Mouse (Mus musculus) forebrain, embryonic 10.5 days (tissue): ENCODE results near the gene Rab40c. TPM values are rescaled to one million over a fixed set of nuclear protein-coding genes. Genes with fewer than 3 reads are reported as not detected.

ENCODE experiments used
- DNase-seq: peaks from one replicate; pipeline ENCODE4 v3.0.0-alpha.2; 2017; ENCODE audit warnings: low spot score; ENCODE audit errors: extremely low spot score
- H3K27ac ChIP-seq: fragments of 300-500 bp; sonication (generic); 2 replicates; pipeline ENCODE4 v1.5.1; 2016; ENCODE audit warnings: mild to moderate bottlenecking
- H3K27me3 ChIP-seq: fragments of 300-500 bp; sonication (generic); 2 replicates; pipeline ENCODE4 v1.6.1; 2016; ENCODE audit warnings: mild to moderate bottlenecking; ENCODE audit not compliant: poor library complexity, severe bottlenecking
- H3K36me3 ChIP-seq: fragments of 300-500 bp; sonication (generic); replicated peaks from 2 replicates; pipeline ENCODE4 v1.6.1; 2016; ENCODE audit warnings: mild to moderate bottlenecking, moderate library complexity
- H3K4me1 ChIP-seq: fragments of 300-500 bp; sonication (generic); 2 replicates; pipeline ENCODE4 v1.6.1; 2016
- H3K4me3 ChIP-seq: fragments of 300-500 bp; sonication (generic); 2 replicates; pipeline ENCODE4 v1.5.1; 2016; ENCODE audit warnings: mild to moderate bottlenecking, moderate library complexity
- H3K9me3 ChIP-seq: fragments of 300-500 bp; sonication (generic); 2 replicates; pipeline ENCODE4 v1.6.1; 2016; ENCODE audit warnings: mild to moderate bottlenecking, moderate library complexity
- WGBS: fragments of 180-500 bp; shearing (Covaris S2); methylation state at CpG from one replicate; pipeline ENCODE4 v1.1.7; 2016; 5-methylcytosine and 5-hydroxymethylcytosine counted together
- polyA plus RNA-seq: library from polyadenylated mRNA; unstranded; fragments of >200 nt; fragmentation: Nextera tagmentation; extraction: Ambion mirVana; gene quantifications from 2 replicates; pipeline ENCODE4 v1.2.1, GENCODE M21; 2016

The Rab40c gene
- polyA plus RNA-seq, 1 experiment from 2014 or later = 29.4 TPM

DNA sequence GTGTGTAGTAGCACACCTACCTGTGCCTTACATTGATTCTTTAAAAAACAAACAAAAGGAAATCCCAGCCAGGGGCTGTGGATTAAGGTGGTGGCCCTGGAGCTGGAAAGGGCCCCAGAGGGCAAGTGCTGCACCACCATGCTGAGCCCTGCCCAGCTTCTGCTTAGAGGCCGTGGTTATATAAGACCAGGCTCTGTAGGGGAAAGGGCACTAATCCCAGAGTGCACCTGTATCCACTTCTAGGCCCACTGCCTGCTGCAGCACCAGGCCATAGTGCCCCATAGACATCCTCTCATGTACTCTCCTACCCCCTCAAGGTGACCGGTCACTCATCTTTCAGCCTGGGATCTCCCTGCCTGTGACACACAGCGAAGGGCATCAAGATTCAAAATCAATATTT is 53.4 kb downstream of the Rab40c start:
- H3K27ac ChIP-seq = no peak overlapping the region
- no peaks in the 10 kb centered on the region for H3K27me3 ChIP-seq
- peaks cover 5% of the 10 kb centered on the region; the same call in 1 of the 2 replicates for H3K36me3 ChIP-seq
- H3K4me3 ChIP-seq = no peak overlapping the region
- 91% methylated on average over 3 of the region's 3 CpGs for WGBS
- H3K9me3 ChIP-seq = no peaks in the 10 kb centered on the region
- DNase-seq = no peak
- peaks cover 53% of the 10 kb centered on the region for H3K4me1 ChIP-seq

DNA sequence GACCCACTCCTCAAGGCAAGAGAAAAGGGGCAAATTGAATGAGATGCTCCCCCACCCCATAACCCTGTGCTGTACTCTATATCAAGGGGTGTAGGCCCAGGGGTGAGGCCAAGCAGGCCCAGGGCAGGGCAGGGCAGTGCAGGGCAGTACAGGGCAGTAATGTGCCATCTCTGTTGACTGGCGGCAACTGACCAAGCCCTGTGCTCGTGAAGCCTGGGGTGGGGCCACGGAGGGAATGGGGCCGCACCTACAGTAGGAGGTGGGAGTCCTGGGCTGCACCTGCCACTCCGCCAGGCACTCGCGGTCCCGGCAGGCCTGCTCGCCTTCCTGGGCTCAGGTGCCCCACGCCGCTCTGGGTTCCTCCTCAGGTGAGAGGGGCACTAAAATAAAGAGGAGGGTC is 54.2 kb downstream of the Rab40c start:
- 91% methylated on average over 11 of the region's 11 CpGs for WGBS
- H3K4me3 ChIP-seq = peak overlapping the region; percentile 10
- no peaks in the 10 kb centered on the region for H3K27me3 ChIP-seq
- no peaks in the 10 kb centered on the region for H3K9me3 ChIP-seq
- H3K27ac ChIP-seq = no peak overlapping the region
- peaks cover 5% of the 10 kb centered on the region; the same call in 1 of the 2 replicates for H3K36me3 ChIP-seq
- H3K4me1 ChIP-seq = peaks cover 62% of the 10 kb centered on the region
- no peak for DNase-seq

DNA sequence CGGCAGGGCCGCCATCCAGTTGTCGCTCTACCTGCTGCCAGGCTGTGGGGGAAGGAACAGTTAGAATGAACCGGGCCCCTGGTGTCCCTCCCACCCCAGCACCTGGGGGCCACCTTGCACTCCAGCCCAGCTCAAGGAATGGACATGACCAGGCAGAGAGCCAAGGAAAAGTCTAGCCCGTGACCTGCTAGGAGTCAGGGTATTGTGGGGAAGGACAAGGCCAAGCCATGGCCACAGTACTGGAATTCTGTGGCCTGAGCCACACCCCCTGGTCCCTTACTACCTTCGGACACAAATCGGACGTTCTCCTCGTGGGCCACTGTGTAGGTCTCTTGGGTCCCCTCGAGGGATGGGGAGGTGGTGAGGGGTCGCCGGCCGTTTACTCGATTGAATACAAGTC is 55.2 kb downstream of the Rab40c start:
- Histone ChIP-seq H3K9me3 (no peaks in the 10 kb centered on the region), H3K4me1 (peaks cover 68% of the 10 kb centered on the region)

DNA sequence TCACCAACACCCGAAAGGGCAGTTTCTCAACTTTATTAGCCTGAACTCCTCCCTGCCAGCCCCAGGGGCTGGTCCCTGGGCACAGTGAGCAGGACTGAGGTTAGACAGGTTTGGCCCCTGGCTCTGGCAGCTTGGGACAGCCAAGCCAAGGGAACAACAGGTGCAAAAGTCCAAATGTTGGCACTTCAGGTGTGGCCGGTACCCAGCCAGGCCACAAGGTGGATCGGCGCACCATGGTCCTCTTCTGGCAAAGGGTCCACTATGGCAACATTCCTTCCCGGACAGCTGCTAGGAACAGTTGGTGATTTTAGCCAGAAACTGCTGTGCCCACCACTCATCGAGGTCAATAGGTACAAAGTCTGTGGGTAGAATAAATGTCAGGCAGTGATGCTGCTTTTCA is 55.8 kb downstream of the Rab40c start:
- WGBS = 93% methylated on average over 6 of the region's 6 CpGs
- Histone ChIP-seq H3K27ac (no peak overlapping the region), H3K36me3 (peaks cover 15% of the 10 kb centered on the region), H3K27me3 (no peaks in the 10 kb centered on the region), H3K4me3 (no peak overlapping the region), H3K4me1 (peaks cover 64% of the 10 kb centered on the region), H3K9me3 (no peaks in the 10 kb centered on the region)
- no peak for DNase-seq

More for the DNA sequence above, 55.2 kb downstream of the Rab40c start:
- H3K27me3 ChIP-seq = no peaks in the 10 kb centered on the region
- H3K36me3 ChIP-seq = peaks cover 9% of the 10 kb centered on the region
- 92% methylated on average over 14 of the region's 14 CpGs for WGBS
- H3K27ac ChIP-seq = no peak overlapping the region
- H3K4me3 ChIP-seq = no peak overlapping the region
- DNase-seq = no peak

GRCm38 (mm10) chr17:25861704-25862612 is 57.6 kb downstream of the Rab40c start:
- Histone ChIP-seq H3K27ac (peak overlapping the region; percentile 94), H3K36me3 (peaks cover 30% of the 10 kb centered on the region), H3K27me3 (no peaks in the 10 kb centered on the region), H3K4me3 (peak overlapping the region; percentile 84), H3K4me1 (peaks cover 46% of the 10 kb centered on the region), H3K9me3 (no peaks in the 10 kb centered on the region)
- 11% methylated on average over 6 of the region's 6 CpGs for WGBS
- no peak for DNase-seq

DNA sequence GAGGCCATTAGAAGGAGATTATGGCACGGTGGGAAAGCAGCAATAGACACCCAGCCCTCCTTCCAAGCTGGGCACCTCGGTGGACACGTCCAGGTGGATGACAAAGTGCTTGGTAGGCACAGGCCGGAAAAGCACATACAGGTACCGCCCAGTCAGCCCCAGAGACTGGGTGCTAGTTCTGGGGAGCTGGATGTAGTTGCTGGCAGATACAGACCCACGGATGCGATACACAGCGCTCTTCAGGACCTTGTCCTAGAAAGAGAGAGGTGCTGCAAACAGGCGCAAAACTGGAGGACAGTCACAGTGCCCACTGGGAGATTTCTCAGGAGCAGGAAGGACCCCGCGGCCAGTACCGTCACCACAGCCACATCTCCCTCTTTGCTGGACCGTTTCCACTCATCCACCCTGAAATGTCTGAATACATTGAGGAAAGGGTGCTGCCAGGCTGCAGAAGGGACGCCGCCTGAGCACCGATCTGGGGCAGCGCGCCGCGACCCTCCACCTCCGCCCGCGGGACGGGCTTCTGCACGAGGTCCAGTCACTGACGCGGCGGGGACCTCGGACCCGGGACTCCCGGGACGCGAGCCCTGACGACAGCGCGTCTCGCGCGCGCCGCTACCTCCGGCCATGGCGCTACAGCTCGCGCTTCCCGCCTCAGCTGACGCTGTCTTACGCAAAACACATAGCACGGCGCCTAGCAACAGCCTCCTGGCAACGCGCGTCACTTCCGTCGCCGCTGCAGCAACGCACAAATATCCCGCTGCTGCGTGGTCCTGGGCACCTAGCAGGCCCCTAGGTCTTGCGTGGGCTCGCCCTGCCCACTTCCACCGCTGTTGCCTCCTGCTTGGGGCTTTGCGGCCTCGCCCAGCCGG is 58.5 kb downstream of the Rab40c start, which contains the start of gene Wdr90:
Gene Wdr90, minus strand, starts transcription at position 670 of the 872 bp plus-strand sequence.
- peak within 1 kb of the TSS; percentile 84 for H3K4me3 ChIP-seq
- H3K9me3 ChIP-seq = no peaks in the 10 kb centered on the region

DNA sequence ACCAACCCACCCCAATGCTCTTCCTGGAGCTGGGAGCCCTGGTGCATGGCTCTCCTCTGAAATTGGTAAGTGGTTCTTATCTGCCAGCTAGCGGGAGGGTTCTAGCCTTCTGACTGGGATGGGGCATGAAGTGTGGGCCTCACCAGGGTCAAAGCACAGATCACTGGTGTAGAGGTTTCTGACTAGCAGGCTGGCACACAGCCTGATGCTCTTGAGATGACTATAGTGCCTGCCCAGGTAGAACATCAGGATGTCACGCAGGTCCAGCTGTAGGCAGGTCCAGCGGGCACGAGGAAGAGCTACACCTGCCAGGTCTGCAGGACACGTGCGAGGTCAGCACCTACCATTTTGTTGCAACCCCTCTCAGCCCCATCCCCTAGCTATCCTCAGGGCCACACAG is 59.3 kb downstream of the Rab40c start:
- Histone ChIP-seq H3K36me3 (peaks cover 45% of the 10 kb centered on the region), H3K27me3 (no peaks in the 10 kb centered on the region), H3K27ac (peak overlapping the region; percentile 94), H3K4me3 (peak overlapping the region; percentile 84), H3K4me1 (peaks cover 32% of the 10 kb centered on the region), H3K9me3 (no peaks in the 10 kb centered on the region)
- DNase-seq = no peak
- 95% methylated on average over 6 of the region's 6 CpGs for WGBS

More for the DNA sequence above, 58.5 kb downstream of the Rab40c start, which contains the start of gene Wdr90:
- DNase-seq = peak; percentile 92
- 3% methylated on average over 65 of the region's 65 CpGs for WGBS
- peaks cover 37% of the 10 kb centered on the region for H3K36me3 ChIP-seq
- peaks cover 38% of the 10 kb centered on the region for H3K4me1 ChIP-seq
- no peaks in the 10 kb centered on the region for H3K27me3 ChIP-seq
- peak within 1 kb of the TSS; percentile 94 for H3K27ac ChIP-seq

DNA sequence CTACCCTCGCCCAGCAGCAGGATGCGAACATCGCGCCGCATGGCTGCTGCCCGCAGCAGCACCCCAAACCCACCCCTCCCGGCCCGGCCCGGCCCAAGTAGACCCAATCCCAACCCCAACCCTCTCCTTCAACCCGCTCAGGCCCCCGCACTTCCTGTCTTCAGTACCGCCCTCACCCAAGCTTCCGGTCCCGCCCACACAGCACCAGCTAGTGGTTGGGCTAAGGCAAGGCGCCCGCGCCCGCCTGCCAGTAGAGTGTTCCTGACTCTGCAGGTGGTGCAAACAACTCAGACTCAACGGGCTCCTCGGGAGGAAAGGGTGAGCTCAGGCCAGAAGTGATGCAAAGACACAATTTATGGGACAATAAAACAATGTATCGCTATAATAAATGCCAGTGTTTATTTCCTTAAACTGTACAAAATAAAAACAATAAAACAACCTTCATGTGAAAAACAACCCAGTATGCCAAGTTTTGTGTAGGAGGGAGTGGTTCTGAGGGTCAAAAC is 75.1 kb downstream of the Rab40c start, which contains the start of gene Rhot2:
Gene Rhot2, minus strand, starts transcription at position 456 of the 506 bp plus-strand sequence.
- Histone ChIP-seq H3K27ac (peak within 1 kb of the TSS; percentile 93), H3K4me1 (peaks cover 24% of the 10 kb centered on the region), H3K36me3 (peaks cover 85% of the 10 kb centered on the region)

DNA sequence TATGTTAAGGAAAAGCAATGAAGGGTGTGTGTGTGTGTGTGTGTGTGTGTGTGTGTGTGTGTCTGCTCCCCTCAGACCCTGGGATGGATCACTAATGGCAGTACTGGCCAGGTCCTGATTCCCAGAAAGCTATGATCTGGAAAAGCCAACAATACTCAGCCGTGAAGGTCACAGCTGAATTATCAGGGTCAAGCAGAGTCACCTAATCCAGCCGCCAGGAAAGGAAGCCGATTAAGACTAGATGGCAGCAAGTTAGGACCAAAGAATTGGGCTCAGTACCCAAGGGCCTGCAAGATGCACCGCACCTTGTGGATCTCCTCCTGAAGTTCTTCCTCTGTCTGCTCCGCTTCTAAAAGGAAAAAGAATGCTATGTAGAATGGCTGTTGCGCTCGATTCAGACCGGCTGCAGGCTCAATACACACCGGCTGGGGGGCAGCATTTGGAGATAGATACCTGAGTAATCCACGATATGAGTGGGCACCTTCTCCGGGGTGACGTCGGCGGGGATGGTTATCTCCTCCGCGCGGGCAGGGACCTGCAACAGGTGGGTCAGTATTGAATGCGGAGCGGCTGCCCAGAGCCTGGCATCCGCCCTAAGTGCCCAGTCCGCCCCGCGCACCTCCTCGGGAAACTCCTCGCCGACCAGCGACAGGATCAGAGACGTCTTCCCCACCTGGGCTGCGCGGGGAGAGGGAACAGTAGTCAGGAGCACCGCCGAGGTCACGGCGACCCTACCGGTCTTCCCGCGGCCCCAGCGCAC is 75.7 kb downstream of the Rab40c start:
- Histone ChIP-seq H3K9me3 (no peaks in the 10 kb centered on the region), H3K4me1 (peaks cover 31% of the 10 kb centered on the region), H3K4me3 (peak overlapping the region; percentile 94), H3K36me3 (peaks cover 85% of the 10 kb centered on the region), H3K27me3 (no peaks in the 10 kb centered on the region), H3K27ac (peak overlapping the region; percentile 93)
- 4% methylated on average over 38 of the region's 38 CpGs for WGBS
- DNase-seq = no peak

More for the DNA sequence above, 75.1 kb downstream of the Rab40c start, which contains the start of gene Rhot2:
- Histone ChIP-seq H3K9me3 (no peaks in the 10 kb centered on the region), H3K27me3 (no peaks in the 10 kb centered on the region), H3K4me3 (peak within 1 kb of the TSS; percentile 94)
- peak; percentile 94 for DNase-seq
- under 1% methylated on average over 21 of the region's 21 CpGs for WGBS

GRCm38 (mm10) chr17:25843122-25843521 is 76.4 kb downstream of the Rab40c start:
- Histone ChIP-seq H3K4me1 (peaks cover 33% of the 10 kb centered on the region), H3K36me3 (peaks cover 85% of the 10 kb centered on the region), H3K4me3 (peak overlapping the region; percentile 94), H3K9me3 (no peaks in the 10 kb centered on the region), H3K27ac (no peak overlapping the region), H3K27me3 (no peaks in the 10 kb centered on the region)
- DNase-seq = no peak
- WGBS = 94% methylated on average over 4 of the region's 4 CpGs

DNA sequence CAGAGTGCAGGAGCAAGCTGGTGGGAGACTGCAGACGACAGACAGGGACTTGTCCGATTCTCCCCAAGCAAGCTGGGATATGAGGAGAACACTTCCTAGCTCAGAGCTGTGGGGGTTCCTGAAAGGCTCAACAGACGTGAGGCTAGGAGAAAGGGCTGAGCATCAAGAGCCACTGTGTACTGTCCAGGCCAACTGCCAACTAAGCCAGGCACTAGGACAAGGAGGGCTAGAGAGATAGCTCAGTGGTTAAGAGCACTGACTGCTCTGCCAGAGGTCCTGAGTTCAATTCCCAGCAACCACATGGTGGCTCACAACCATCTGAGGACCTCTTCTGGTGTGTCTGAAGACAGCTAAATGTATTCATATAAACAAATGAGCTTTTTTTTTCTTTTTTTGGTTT is 77.0 kb downstream of the Rab40c start:
- Histone ChIP-seq H3K27me3 (no peaks in the 10 kb centered on the region), H3K36me3 (peaks cover 85% of the 10 kb centered on the region), H3K9me3 (no peaks in the 10 kb centered on the region), H3K27ac (no peak overlapping the region), H3K4me3 (no peak overlapping the region), H3K4me1 (peaks cover 39% of the 10 kb centered on the region)
- WGBS = 76% methylated on average over 3 of the region's 3 CpGs
- no peak for DNase-seq
